Mouse (Mus musculus) 416B (cell line): Measurements from ENCODE around the gene Clstn3.
"Not testable (repeated sequence)": the region's sequence is repeated elsewhere in the genome, so short reads cannot be mapped to it uniquely, and the experiment has no call there.

Source experiments
- DNase-seq: peaks from one replicate; pipeline ENCODE4 v3.0.0; 2011; ENCODE audit warnings: low read depth

Gene Clstn3

DNA sequence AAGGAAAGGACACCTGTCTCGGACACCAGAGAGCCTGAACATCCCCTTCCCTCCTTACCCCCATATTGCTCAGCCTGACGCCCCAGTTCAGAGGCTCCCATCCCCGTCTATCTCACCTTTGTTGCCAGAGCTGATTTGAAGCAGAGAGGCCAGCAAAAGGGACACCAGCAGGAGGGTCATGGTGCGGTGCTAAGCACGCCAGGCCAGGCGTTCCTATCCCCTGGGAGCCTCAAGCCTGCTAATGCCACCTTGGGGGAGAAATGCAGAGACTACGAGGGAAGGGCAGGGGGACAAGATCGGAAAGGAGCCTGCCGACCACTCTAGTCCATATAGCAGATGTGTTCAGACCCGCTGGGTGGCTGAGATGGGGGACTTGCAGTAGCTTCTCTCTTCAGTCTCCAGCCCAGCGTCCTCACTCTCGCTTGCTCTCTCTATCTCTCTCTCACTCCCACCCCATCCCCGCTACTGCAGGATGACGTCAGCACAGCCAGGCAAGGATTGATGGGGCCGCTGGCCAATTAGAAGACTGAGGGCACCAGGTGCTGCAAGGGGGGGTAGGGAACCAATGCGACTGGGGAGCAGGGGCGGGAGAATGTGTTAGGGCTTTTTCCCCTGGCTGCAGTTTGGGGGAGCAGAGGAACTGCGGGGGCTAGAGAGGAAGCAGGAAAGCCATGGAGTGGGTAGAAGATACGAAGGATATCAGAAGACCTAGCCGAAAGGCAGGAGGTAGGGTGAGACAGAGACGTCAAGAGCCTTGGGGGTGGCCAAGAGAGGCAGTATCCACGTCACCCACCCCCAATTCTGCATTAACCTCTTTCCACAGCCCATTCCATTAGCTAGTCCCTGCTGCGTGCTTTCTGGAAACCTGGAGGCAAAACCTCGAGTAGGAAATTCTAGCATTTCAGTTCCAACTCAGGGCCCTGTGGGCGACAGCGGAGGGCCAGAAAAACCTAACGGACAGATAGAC lies at the start of gene Clstn3:
TSS of gene Clstn3 (minus strand) at position 490 of the 967 bp plus-strand sequence.
- no peak for DNase-seq

DNA sequence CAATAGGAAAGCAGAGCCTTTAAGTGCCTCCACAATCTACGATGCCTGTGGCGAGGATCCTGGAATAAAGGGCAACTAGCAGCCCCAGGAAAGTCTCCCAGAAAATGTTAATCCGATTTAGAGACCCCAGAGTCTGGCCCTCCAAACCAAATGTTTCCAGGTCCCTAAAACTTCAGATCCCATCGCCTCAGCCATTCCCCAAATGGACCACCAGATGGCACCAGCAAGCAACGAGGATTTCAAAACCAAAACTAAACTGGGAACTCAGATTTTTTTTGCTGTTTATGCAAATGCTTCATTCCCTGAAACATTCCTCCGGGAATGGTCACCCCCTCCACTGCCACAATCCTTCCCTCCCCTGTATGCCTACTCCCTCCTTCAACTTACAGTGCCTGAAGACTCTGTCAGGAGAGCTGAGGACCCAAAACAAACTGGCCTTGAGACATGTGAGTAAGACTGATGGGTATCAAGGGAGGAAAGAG lies 47.8 kb upstream of the Clstn3 start, which contains the start of gene C1ra:
TSS of gene C1ra (plus strand) at position 51 of the 482 bp plus-strand sequence.
- DNase-seq = peak; percentile 69

DNA sequence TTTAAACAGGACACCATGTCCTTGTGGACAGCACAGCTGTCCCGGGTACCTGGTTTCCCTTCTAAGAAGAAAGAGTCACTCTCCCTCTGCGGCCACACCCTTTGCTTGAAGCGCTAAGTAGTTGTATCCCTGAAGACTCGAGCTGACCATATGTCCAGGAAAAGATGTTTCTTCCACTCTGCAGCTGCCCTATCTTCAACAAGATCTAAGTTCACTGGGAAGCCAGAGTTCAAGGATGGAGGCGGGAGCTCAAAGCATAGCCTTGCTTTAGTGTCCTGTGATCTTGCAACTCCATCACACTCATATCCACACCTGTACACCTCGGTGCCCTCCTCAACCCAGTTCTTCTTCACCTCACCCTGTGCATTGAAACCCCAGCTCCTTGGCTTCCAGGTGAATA lies 47.3 kb upstream of the Clstn3 start:
- DNase-seq = no peak

DNA sequence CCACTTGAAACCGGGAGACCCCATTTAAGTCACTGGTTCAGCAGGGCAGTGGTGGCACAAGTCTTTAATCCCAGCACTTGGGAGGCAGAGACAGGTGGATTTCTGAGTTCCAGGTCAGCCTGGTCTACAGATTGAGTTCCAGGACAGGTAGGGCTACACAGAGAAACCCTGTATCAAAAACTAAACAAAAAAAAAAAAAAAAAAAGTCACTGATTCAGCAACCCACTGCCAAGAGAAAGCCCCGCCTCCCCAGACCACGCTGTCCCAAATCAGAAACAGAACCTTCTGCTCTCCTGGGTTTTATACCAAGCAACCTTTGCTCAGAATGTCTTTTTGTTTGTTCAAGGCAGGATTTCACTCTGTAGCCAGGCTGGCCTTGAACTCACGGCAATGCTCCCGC lies 44.6 kb upstream of the Clstn3 start:
- DNase-seq = not testable (repeated sequence)

DNA sequence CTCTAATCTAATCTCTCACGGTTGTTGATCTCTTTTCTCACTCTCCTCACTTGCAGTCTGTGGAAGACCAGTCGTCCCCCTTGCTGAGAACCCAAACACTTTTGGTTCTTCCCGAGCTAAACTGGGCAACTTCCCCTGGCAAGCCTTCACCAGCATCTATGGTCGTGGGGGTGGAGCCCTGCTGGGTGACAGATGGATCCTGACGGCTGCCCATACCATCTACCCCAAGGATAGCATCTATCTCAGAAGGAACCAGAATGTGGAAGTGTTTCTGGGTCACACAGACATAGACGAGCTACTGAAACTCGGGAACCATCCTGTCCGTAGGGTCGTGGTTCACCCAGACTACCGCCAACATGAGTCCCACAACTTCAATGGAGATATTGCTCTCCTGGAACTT lies 43.7 kb upstream of the Clstn3 start:
- DNase-seq = no peak

DNA sequence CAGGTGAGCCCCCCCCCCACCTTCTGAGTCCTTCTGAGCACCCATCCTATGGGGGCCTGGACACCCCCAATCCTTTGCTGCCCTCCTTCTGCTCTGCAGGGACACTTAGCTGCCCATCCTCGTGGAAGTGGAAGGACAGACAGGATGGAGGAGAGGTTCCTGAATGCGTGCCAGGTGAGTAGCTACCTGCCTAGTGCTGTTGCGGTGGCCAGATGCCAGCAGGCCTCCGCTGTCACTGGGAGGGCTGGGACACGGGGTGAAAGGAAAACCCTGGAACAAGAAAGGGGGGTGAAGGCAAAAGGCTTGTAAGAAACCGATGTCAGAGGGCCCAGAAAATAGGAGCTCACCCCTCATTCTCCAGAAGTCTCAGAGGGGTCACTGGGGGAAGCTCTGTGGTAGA lies 42.4 kb upstream of the Clstn3 start:
- DNase-seq = no peak

DNA sequence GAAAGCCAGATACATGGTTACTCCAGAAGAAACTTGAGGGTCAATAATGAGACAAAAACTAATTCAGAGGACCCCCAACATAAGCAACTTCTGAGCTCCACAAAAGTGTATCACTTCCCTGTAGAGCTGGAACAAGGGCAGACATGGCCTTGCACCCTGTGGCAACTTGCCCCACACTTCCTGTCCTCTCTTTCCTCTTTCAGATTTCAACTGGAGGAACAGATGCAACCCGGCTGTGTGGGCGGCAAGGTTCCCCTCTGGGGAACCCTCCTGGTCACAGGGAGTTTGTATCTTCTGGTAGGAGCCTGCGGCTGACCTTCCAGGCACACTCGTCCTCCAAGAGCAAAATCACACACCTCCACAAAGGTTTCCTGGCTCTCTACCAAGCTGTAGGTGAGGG lies 40.4 kb upstream of the Clstn3 start:
- peak; percentile 63 for DNase-seq

DNA sequence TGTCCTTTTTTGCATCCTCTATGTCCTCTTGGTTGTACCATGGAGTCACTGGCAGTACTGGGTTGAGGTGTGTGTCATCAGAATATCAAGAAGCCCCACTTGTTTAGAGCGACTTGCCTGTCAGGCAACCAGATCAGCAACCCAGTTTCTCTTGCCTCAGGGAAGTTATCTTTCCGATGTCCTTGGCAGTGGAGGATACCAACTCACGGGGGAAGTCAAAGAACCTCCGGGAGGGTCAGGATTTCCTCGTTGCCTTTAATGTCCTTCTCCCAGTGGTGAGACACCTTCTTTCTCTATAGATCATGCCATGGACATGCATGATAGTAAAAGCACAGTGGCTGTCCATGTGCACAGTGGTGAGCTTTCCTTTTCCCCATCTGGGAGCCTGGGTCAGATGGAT lies 37.4 kb upstream of the Clstn3 start:
- DNase-seq = no peak

DNA sequence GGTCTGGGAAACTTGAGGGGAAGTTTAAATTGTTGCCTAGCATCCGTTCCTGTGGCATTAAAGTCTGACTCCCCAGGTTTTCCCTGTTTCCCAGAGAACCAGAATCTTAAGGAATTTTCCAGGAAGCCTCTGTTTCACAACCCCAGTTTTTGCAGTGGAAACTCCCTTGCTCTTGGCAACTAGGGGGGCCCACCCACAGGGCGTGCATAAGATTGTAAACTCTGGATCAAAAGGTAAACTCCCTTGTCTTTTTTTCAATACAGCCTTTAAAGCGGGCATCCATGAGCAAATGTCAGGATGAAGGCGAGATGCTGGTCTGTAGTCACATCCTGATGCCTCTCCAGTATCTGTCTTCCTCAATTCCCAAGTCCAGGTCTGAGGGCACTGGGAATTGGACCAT lies 36.9 kb upstream of the Clstn3 start:
- DNase-seq = no peak

DNA sequence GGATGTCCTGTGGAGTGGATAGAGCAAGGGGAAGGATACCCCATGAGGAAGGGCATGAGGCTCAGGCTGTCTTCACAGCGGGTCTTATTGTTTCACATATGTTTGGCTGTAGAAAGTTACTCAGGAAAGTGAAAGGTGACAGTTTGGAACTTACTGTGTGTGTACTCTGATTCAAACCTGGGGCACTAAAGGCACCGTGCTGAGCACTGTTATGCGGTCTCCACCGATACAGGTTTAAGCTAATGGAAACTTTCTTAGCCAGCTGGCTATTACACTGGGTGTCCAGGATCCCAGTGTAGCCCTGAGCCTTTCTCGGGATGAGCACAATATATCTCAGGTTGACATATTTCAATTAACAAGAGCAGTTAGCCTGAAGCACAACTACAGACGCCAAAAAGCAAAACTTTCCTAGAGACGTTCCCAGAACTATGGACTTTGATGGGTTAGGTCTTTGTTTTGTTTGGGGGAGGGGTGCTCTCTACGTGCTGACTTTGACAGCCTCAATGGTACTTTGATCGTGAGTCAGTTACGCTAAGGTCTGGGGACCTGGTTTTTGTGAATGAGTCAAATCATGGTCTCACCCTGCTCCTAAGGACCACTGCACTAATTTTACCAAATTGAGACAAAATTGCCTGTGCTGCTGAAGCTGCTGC lies 35.4 kb upstream of the Clstn3 start:
- DNase-seq = no peak

DNA sequence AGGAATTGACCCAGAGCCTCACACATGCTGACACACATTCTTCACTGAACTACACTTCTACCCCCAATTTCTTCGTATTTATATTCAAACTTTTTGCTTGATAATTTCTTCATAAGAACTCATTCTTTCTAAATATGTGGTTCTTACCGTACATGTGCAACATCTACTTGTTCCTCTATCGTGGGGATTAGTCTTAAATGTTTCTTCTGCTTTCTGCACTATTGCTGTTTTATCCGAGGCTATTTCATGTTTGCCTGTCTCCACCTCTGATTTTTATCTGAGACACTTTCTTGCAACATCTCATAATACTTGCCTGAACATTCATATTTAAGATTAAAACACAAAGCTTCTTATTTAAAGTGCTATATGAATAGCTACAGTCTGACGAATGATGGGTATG lies 31.5 kb upstream of the Clstn3 start:
- DNase-seq = peak; percentile 61

DNA sequence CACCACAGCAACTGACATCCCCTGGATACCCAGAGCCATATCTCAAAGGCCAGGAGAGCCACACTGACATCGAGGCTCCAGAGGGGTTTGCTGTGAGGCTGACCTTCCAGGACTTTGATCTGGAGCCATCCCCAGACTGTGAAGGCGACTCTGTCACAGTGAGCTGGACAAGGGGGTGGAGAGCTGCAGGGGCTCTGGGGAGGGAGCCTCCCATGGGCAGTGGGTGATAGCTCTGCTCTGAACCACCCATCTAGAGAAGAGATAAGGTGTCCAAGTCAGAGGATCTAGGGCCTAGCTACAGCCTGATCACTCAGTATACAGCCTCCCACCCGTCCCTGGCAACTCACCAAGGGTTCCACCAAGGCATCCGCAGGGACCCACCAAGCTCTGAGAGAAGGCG lies 29.3 kb upstream of the Clstn3 start:
- DNase-seq = no peak

DNA sequence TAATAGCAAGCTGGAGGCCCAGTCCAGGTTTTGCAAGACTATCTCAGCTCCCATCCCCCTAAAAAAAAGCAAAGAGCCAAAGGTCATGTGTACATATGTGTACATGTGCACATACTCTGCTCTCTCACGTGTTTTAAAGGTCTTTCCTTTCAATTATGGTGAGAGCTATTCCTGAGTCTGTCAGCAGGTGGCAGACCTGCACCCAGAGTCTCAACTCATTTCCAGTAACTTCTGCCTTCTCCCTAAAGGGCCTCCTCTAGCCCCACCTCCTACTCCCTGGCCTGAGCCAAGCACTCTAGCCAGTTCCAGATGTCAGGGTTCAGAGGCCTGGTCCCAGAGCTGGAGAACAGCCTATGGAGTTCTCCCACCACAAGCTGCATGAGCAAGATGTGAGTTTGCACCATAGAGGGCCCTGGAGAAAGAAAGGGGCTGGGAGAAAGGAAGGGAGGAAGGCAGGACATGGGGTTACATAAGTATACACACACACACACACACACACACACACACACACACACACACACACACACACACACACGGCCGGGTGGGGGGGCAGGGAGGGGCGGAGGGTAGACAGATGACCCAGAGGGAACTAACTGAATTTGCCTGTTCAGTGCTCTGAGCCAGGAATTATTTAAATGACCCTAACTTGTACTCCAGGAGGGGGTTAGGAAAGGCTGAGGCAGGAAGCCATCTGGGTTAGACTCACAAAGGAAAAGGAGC lies 28.4 kb upstream of the Clstn3 start, which contains the start of gene C1rl:
TSS of gene C1rl (plus strand) at position 272 of the 720 bp plus-strand sequence.
- peak; percentile 92 for DNase-seq

DNA sequence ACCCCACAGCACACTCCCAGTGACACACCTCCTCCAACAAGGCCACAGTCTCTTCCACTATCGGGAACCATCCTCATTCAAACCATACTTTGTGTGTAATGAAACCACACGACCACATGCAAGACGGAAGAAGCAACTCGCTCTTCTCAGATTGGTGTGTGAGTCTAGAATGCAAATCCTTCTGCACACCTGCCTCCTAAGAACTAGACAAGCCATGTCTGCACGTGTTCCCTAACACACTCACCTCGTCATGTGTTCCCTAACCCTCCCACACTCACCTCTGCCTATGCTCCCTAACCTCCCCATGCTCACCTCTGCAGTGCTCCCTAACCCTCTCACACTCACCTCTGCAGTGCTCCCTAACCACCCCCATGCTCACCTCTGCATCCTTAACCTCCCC lies 26.8 kb upstream of the Clstn3 start:
- no peak for DNase-seq

DNA sequence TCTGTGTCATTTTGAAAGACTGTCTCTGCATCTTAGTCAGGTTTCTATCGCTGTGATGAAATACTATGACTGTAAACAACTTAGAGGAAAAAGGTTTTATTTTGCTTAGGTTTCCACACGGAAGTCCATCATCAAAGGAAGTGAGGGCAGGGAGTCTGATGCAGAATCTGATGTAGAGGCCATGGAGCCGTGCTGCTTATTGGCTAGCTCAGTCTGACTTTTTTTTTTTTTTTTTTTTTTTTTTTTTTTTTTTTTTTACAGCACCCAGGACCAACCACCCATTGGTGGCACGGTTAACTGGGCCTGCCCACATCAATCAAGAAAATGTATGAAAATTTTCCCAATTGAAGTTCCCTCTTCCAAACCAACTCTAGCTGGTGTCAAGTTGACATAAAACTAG lies 24.4 kb upstream of the Clstn3 start:
- DNase-seq = no peak

DNA sequence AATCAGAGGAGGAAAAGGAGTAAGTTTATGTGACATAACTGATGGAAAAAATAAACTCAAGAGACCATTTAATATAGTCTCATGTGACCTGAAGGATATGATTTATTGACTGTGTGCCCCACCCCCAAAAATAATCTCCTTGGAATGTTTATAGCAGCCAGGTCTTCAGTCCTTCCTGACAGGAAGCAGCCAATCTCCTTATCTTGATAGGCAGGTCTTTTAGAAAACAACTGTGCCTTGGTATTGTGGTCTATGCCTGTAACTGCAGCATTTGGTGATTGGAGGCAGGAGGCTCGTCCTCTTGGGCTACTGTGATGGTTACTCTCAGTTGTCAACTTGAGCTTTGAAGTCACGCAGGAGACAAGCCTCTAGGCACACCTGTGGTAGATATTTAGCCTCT lies 22.9 kb upstream of the Clstn3 start:
- peak; percentile 75 for DNase-seq

DNA sequence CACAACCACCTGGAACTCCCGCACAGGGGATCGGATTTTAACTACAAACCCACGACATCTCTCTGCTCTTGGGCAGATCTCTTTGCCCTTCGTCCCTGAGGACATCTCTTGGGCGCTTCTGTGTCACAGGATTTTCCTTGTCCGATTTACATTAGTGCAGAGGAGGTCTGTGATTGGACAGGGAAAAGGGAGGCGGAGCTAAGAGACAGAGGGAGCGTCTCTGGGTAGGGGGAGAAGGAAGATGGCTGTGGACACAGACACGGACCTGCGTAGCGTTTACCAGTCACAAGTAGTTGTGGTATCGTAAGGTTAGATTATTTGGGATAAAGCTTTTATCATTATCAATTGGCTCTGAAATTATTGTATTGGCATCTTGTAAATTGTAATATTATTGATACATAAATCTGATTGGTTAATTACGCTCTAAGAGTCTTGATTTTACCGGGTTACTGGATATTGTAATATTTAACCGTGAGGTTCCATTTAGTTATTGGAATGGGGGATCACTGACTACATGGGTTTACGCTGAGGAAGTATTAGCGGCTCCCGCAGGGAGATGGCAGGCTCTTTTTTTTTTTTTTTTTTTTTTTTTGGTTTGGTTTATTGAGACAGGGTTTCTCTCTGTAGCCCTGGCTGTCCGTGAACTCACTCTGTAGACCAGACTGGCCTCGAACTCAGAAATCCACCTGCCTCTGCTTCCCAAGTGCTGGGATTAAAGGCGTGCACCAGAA lies 21.0 kb upstream of the Clstn3 start:
- no peak for DNase-seq

DNA sequence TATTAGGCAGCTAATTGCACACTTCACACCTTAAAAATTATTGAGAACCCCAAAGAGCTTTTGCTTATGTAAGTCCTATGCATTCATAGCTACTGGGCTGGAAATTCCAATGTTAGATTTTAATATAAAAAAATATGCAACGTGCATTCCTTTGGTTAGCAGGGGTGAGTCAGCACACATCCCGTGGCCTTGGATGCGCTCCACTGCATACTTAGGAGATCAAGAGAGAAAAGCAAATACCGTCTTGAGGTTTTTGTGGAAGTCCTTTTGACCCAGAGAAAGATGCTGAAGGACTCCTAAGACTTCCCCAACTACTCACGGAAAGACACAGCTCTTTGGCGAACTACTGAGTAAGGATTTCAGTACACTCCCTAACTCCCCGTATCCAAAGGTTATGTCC lies 20.3 kb upstream of the Clstn3 start:
- DNase-seq = peak; percentile 62

DNA sequence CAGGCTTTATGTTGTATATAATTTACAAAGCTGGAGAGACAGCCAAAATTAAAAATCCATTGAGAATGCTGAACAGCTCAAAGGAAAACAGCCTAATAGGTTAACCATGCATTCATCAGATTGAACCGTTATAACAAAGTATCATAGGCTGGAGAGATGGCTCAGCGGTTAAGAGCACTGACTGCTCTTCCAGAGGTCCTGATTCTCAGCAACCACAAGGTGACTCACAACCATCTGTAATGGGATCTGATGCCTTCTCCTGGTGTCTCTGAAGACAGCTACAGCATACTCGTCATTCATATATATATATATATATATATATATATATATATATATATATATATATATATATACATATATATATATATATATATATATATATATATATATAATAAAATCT lies 19.2 kb upstream of the Clstn3 start:
- DNase-seq = peak; percentile 36

DNA sequence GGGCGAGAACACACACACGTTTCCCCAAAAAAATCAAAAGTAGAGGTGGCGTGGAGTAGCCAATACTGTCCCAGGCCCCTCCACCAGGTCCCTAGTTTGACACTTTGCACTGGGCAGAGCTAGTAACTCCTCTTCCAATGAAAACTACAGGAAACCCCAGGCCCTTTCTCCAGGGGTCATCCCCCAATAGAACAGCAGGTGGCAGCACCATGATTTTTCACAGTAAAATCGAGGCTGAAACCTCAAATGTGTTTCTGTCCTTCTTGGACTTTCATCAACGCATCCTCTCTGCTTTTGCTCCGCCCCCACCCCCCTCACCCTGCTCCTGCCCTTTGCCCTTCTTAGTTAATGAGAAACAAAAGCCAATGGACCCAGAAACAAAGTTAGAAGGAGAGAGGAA lies 17.0 kb upstream of the Clstn3 start:
- DNase-seq = peak; percentile 71

DNA sequence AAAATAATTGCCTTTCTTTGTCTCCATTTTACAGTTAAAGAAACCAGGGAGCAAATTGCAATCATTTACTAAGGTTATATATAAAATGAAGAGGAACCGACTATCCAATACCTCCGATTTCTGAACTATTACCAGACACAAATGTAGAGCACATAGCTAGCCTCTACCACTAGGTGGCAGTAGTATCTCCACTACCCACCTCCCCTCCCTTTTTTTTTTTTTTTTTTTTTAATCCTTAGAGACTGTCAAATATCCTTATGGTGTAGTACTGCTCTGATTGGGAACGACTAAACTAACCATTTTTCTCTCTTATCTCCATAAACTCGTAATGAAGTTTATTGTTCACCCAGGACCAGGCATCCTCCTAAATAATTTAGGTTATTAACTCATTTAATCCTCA lies 15.7 kb upstream of the Clstn3 start:
- peak; percentile 80 for DNase-seq

DNA sequence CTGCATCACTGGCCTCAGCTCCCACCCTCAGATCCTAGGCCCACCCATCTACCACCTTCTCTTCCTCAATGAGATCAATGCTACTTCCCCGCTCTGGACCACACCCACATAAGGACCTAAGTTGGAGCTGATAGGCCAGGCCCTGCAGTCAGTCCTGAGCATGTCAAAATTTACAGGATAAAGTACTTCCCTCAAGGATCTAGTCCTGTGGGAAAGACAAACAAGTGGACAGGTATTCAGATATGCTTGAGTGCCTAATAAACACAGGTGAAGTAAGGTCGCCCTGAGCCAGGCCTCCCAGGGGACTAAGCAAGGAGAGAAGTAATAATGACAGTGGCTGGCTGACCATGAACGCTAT lies 15.0 kb upstream of the Clstn3 start:
- peak; percentile 73 for DNase-seq
